Mouse (Mus musculus): ENCODE data around the gene Akap11. TPM values are rescaled to one million over a fixed set of nuclear protein-coding genes. Genes with fewer than 3 reads are reported as not detected.

Akap11 gene
- polyA plus RNA-seq, 1 experiment from 2014 or later, result 7.1 TPM

DNA sequence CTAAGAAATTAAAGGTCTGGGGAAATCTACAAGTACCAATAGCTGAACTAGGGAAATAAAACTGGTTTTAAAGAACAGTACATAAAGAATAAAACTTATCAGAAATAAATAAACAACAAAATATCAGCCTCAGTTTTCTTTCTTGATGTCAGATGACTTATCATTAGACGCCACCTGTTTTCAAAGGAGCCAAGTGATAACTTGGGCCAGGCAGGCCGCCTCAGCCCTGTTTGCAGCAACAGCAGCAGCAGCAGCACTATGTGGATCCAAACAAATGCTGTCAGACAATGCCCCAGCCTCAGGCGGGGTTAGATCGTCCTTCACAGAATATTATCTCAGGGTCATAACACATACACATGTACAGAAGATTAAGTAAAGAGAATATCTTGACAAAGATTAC, 41.4 kb downstream of the Akap11 start:
- no peak for ATAC-seq
- no peak for TF ChIP-seq CTCF (IDR thresholded peaks at IDR 0.05; ENCODE audit: low read depth)
- H3K27me3 ChIP-seq (replicated peaks; ENCODE audit: control insufficient read depth, insufficient read depth, low read length), result no peaks in the 10 kb centered on the region
- H3K4me2 ChIP-seq (replicated peaks; ENCODE audit: low read depth), result no peak overlapping the region
- H3K36me3 ChIP-seq (ENCODE audit: control insufficient read depth, insufficient read depth), result peaks cover 16% of the 10 kb centered on the region
- H3K9me3 ChIP-seq (ENCODE audit: control insufficient read depth), result no peaks in the 10 kb centered on the region
- H3K9ac ChIP-seq (ENCODE audit: low read depth, low read length), result no peak overlapping the region
- 79% methylated on average over 4 of the region's 4 CpGs for WGBS
- no peak overlapping the region for H3K27ac ChIP-seq (ENCODE audit: low read depth, low read length)
- H3K4me3 ChIP-seq (ENCODE audit: low read depth, low read length), result no peak overlapping the region
- no peaks in the 10 kb centered on the region for H3K4me1 ChIP-seq (replicated peaks; ENCODE audit: control insufficient read depth, insufficient read depth, low read length)

DNA sequence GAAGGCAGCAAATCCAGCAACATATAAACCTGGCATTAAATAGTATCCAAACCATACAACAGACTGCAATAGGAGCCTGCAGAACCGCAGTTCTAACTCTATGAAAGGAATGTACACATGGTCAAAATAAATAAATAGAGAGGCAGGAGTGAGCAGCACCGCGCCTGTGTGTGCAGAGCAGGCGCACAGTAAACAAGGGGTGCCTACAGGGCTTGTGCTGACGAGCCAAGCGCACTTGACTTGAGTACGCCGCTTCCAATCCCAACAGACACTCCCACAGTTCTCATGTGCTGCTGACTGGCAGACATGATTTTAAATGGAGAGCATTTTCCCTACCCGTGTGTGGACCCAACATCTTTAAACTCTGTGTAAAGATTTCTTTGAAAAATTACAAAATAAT, 44.0 kb downstream of the Akap11 start:
- no peak for ATAC-seq
- WGBS, result 44% methylated on average over 9 of the region's 9 CpGs
- H3K27me3 ChIP-seq (replicated peaks; ENCODE audit: control insufficient read depth, insufficient read depth, low read length), result no peaks in the 10 kb centered on the region
- H3K9ac ChIP-seq (ENCODE audit: low read depth, low read length), result no peak overlapping the region
- H3K9me3 ChIP-seq (ENCODE audit: control insufficient read depth), result no peaks in the 10 kb centered on the region
- peaks cover 16% of the 10 kb centered on the region for H3K36me3 ChIP-seq (ENCODE audit: control insufficient read depth, insufficient read depth)
- H3K4me3 ChIP-seq (ENCODE audit: low read depth, low read length), result no peak overlapping the region
- H3K4me2 ChIP-seq (replicated peaks; ENCODE audit: low read depth), result no peak overlapping the region
- TF ChIP-seq CTCF (IDR thresholded peaks at IDR 0.05; ENCODE audit: low read depth), result no peak
- H3K27ac ChIP-seq (ENCODE audit: low read depth, low read length), result no peak overlapping the region
- no peaks in the 10 kb centered on the region for H3K4me1 ChIP-seq (replicated peaks; ENCODE audit: control insufficient read depth, insufficient read depth, low read length)

DNA sequence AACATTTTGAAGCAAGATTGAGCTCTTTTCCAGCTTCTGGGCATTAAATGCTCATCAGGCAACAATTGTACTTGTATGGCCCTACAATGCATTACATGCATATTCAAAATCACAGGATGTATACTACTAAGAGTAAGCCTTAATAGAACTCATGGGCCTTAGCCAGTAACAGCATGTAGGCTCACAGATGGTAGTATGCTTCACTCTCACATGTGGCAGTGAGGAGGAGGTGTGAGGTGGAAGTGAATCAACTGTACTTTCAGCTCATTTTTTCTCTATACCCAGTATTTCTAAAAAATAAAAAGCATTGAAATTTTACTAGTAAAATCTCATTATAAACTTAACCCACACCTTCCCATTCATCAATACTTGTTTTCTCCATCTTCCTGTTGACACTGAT, 45.2 kb downstream of the Akap11 start:
- TF ChIP-seq CTCF (IDR thresholded peaks at IDR 0.05; ENCODE audit: low read depth), result no peak
- ATAC-seq, result no peak
- Histone ChIP-seq H3K27ac (ENCODE audit: low read depth, low read length) (no peak overlapping the region), H3K9me3 (ENCODE audit: control insufficient read depth) (no peaks in the 10 kb centered on the region), H3K36me3 (ENCODE audit: control insufficient read depth, insufficient read depth) (peaks cover 16% of the 10 kb centered on the region), H3K9ac (ENCODE audit: low read depth, low read length) (no peak overlapping the region), H3K4me2 (replicated peaks; ENCODE audit: low read depth) (no peak overlapping the region), H3K4me3 (ENCODE audit: low read depth, low read length) (no peak overlapping the region), H3K4me1 (replicated peaks; ENCODE audit: control insufficient read depth, insufficient read depth, low read length) (no peaks in the 10 kb centered on the region), H3K27me3 (replicated peaks; ENCODE audit: control insufficient read depth, insufficient read depth, low read length) (no peaks in the 10 kb centered on the region)

DNA sequence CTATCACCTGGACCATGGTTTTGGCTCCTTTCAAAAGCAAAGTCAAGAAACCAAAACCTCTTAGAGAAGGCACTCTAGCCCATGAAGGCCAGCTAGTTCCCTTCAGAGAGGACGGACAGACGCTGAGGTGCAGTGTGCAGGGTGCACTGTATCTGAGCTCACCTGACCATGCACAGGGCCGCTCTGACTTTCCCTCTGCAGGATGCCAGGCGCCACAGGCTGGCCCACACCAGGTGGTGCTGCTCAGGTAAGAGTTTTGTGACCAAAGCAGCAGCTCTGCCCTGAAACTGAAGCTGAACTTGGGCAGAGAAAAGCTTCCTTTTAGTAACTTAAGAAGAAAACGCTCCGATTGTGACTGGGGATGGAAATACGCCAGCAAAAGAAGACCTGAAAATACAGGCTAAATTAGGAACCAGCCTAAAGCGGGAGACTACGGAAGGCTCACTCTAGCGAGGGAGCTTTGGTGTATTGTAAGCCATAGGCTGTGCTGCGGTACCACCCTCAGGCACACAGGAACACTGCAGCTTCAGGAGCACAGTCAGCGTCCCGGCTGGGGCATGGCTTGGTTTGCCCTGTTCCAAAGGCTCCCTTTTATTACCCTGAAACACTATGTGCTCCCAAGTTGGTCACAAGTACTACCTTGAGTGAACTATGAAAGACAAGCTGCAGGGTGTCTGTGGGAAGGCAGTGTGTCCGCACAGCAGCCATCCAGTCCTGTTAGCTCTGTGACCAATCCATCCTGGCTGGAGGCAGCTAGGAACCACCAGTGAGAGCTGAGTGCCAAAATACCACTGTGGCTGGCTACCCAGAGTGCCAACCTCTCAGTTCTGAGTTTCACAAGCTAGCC, 54.0 kb downstream of the Akap11 start:
- 0 out of 2 replicates have a peak, but pooled peaks have one; percentile 53 for ATAC-seq
- H3K36me3 ChIP-seq (ENCODE audit: control insufficient read depth, insufficient read depth), result no peaks in the 10 kb centered on the region
- H3K27me3 ChIP-seq (replicated peaks; ENCODE audit: control insufficient read depth, insufficient read depth, low read length), result no peaks in the 10 kb centered on the region
- no peak overlapping the region for H3K4me3 ChIP-seq (ENCODE audit: low read depth, low read length)
- no peaks in the 10 kb centered on the region for H3K9me3 ChIP-seq (ENCODE audit: control insufficient read depth)
- H3K4me2 ChIP-seq (replicated peaks; ENCODE audit: low read depth), result peak overlapping the region; percentile 38; the same call in 1 of the 2 replicates
- no peak overlapping the region for H3K27ac ChIP-seq (ENCODE audit: low read depth, low read length)
- no peaks in the 10 kb centered on the region for H3K4me1 ChIP-seq (replicated peaks; ENCODE audit: control insufficient read depth, insufficient read depth, low read length)
- 23% methylated on average over 14 of the region's 14 CpGs for WGBS
- TF ChIP-seq CTCF (IDR thresholded peaks at IDR 0.05; ENCODE audit: low read depth), result peak; percentile 82
- no peak overlapping the region for H3K9ac ChIP-seq (ENCODE audit: low read depth, low read length)

DNA sequence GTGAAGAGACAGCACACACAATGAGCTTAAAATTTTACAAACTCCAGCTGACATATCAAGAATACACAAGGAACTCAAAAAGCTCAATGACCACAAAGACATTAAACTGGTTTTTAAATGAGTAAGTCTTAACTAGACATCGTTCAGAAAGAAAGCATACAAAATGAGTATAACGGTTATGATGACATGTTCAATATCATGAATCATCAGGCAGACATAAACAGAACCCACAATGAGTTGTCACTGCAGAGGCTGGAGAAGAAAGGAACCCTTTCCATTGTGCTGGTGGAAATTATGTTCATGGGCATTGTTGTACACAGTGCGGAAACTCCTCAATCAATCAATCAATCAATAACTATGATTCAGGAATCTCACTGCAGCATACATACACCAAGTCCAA, 62.5 kb downstream of the Akap11 start:
- no peak for TF ChIP-seq CTCF (IDR thresholded peaks at IDR 0.05; ENCODE audit: low read depth)
- H3K9me3 ChIP-seq (ENCODE audit: control insufficient read depth), result no peaks in the 10 kb centered on the region
- 83% methylated on average over 3 of the region's 3 CpGs for WGBS

DNA sequence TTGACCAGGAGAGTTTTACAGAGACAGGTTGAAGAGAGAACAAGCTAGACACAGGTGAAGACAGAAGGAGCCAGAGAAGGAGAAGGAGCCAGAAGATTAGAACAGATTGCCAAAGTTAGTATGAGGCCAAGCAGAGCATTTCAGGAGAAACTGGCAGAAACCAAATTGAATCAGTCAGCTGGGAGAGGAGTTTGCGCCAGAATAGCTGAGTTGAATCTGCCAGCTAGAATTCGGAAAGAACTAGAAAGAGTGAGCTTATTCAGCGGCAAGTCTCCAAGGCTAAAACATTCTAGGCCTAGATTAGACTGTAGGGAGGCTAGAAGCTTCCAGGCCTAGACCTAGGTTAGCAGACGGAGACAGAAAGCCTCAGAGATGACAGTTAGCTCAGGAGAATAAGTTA, 65.9 kb downstream of the Akap11 start:
- Histone ChIP-seq H3K36me3 (ENCODE audit: control insufficient read depth, insufficient read depth) (no peaks in the 10 kb centered on the region), H3K4me3 (ENCODE audit: low read depth, low read length) (no peak overlapping the region), H3K27ac (ENCODE audit: low read depth, low read length) (no peak overlapping the region), H3K4me2 (replicated peaks; ENCODE audit: low read depth) (no peak overlapping the region), H3K9ac (ENCODE audit: low read depth, low read length) (no peak overlapping the region), H3K9me3 (ENCODE audit: control insufficient read depth) (no peaks in the 10 kb centered on the region), H3K4me1 (replicated peaks; ENCODE audit: control insufficient read depth, insufficient read depth, low read length) (no peaks in the 10 kb centered on the region), H3K27me3 (replicated peaks; ENCODE audit: control insufficient read depth, insufficient read depth, low read length) (no peaks in the 10 kb centered on the region)
- 92% methylated on average over 4 of the region's 4 CpGs for WGBS
- ATAC-seq, result no peak
- no peak for TF ChIP-seq CTCF (IDR thresholded peaks at IDR 0.05; ENCODE audit: low read depth)

More for the DNA sequence above, 62.5 kb downstream of the Akap11 start:
- ATAC-seq, result no peak
- H3K27ac ChIP-seq (ENCODE audit: low read depth, low read length), result no peak overlapping the region
- no peak overlapping the region for H3K4me3 ChIP-seq (ENCODE audit: low read depth, low read length)
- H3K27me3 ChIP-seq (replicated peaks; ENCODE audit: control insufficient read depth, insufficient read depth, low read length), result no peaks in the 10 kb centered on the region
- H3K4me1 ChIP-seq (replicated peaks; ENCODE audit: control insufficient read depth, insufficient read depth, low read length), result no peaks in the 10 kb centered on the region
- H3K9ac ChIP-seq (ENCODE audit: low read depth, low read length), result no peak overlapping the region
- no peaks in the 10 kb centered on the region for H3K36me3 ChIP-seq (ENCODE audit: control insufficient read depth, insufficient read depth)
- no peak overlapping the region for H3K4me2 ChIP-seq (replicated peaks; ENCODE audit: low read depth)
